Mouse (Mus musculus): ENCODE measurements around the gene Grm8. TPM values are rescaled to one million over a fixed set of nuclear protein-coding genes. Genes with fewer than 3 reads are reported as not detected.

The Grm8 gene
- total RNA-seq, 2 experiments from 2014 or later, result not detected

DNA sequence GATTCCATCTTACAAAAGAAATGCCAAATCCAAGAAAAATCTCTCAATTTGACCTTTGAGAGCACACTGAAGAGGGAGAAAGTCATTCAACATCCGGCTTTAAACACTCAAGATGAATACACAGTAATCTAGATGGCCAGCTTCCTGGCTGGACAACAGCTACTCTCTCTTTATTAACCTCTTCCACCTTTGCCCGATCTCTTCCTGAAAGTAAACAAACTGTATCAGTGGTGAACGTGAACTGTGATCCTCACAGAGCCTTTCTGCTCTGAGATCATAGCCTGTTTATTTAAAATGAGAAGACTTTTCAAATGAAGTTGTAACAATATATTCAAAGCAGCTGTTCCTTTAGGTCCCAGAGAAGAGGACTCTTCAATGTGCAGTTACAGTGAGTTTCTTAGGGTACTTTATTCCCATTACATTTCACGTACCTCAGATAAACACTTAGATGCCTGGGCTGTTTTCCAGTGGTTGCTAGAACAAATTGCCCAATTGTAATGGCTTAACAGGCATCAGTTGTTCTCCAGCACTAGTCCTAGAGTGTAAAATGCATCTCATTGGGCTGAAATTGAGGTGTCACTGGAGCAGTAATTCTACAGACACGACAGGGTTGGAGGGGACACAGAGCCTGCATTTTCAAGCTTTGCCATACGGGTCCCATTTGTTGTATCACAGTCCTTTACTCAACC, 473.1 kb downstream of the Grm8 start:
- no peak for ATAC-seq (replicated peaks; ENCODE audit: poor library complexity, severe bottlenecking)

DNA sequence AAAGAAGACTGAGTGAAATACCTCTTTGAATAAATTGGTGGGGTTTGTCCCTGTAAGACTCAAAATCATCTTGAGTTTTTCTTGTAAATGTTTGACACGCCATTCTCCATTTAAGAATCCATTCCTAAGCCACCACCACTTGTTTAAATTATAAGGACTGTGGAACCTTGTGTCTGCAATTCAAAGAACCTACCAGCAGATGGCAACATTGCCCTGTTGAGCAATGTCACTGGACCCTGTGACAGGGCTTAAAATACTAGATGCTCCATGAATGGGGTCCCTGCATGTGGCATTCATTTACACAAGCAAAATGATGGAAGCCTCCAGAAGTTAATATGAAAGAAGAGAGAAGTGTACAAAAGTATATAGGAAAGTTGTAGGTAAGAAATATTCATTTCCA, 477.5 kb downstream of the Grm8 start:
- peak; percentile 83 for ATAC-seq (replicated peaks; ENCODE audit: poor library complexity, severe bottlenecking)

DNA sequence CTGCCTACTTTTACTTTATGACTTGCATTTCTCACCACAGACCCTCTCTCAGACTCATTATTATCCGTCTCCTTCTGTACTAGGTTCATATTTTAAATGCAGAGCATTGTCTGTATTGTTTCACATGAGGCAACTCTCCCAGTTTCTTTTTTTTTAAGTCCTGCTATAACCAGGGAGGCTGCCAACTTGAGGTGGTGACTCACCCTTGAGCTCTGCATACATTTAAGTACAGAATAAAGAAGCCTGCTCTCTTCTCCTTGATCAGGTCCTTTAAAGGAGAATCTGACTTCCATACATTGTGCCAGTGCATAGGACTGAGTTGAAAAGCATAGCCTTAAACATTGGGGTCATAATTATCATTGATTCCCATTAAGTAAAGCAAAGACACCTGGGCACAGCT, 488.5 kb downstream of the Grm8 start:
- no peak for ATAC-seq (replicated peaks; ENCODE audit: poor library complexity, severe bottlenecking)

DNA sequence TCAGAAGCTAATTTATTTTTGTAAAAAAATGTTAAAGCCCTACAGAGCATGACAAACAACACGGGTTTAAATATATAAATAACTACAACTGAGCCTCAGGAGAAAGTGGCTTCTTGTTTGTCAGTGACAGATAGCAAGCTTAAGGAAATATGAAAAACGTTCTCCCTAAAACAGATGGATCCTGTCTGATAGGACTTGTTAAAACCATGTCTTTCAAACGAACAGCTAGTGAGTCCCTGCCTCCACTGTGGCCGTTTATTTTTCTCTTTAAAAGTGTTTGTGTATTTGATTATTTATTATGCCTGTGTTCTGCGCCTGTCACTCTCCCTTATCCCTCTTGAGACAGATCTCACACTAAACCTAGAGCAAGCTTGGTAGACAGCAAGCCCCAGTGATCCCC, 489.9 kb downstream of the Grm8 start:
- ATAC-seq (replicated peaks; ENCODE audit: poor library complexity, severe bottlenecking), result no peak

DNA sequence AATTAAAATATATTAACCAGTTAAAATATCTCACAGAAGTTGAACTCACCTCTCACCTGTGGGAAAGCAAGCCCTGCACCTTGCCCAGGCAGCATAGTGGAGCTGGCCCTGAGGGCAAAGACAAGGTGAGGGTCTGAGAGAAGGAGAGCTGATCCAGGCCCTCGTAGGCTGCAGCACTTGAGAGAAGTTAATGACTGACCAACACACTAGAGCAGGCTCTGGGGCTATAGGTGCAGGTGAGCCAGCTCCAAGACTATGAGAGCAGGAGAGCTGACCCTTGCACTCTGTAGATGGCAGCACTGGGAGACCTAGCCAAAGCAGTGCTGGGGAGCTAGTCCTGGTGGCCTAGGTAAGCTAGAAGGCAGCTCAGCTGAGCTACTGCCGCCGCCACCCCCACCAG, 499.1 kb downstream of the Grm8 start:
- ATAC-seq (replicated peaks; ENCODE audit: poor library complexity, severe bottlenecking), result no peak

DNA sequence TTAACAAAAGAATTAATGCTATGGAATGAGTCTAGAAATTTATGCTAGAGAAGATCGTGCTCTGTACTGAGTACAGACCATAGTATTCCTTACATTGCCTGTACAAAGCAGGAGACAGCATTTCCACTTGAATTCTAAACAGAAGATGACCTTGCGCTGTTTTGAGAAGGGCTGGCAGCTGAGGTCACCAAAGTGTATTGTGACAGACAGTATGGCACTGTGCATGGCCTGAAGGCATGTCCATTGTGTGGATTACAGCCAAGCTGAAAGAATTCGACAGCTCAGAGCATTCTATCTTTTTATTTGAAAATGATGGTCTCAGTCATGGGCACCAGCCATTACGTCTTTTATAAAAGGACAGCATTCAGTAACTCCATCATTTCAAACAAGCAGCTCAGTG, 517.5 kb downstream of the Grm8 start:
- no peak for ATAC-seq (replicated peaks; ENCODE audit: poor library complexity, severe bottlenecking)

DNA sequence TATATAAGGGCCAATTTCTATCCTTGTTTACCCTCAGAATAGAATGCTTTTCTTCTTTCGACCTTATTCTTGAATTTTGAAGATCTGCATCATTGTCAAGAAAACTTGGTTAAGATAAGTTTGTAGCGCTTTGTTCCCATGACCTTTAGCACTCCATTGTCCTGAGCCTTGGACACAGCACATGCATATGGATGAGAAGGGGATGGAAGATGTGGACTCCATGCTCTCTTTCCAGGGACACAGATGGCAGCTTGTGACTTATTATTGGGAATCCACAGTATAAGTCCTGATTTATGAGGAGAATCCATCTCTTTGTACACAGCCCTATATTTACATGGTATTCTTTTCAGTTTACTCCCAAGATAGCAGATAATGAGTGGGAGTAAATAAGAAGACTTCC, 554.5 kb downstream of the Grm8 start:
- no peak for ATAC-seq (replicated peaks; ENCODE audit: poor library complexity, severe bottlenecking)

DNA sequence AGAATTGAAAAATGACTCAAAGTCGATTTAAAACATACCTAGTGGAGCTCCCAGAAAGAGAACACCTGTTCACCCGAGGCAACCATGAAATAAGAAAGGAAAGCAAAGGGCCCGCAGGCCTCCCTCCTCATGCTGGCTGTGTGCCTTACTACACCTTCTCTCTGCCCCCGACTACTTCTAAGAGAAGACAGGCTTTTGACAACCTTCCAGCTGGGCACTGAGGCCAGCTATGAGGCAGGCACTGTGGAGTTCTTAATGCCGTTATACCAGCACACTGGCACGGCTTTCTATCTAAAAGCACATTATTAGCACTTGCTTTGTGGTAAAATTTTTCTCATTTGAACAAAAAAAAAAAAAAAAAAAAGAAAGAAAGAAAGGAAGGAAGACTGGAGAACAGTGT, 589.5 kb downstream of the Grm8 start:
- no peak for ATAC-seq (replicated peaks; ENCODE audit: poor library complexity, severe bottlenecking)

DNA sequence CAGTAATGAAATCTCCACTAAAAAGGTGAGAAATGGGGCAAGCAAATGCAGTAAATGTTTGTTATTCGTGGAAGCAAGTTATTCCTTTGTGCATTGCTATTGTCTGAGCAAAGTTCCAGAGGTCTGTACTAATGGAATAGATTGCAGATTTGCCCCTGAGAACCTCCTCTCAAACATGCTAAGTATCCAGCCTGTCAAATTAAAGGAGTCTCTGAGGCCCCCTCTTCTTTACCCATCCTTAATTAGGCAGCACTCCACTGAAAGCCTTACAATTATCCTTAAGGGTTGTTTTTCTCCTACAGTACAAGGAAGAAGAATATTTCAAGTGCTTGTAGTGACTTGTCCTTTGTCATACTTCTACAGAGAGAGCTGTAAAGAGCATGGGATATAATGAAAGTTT, 617.4 kb downstream of the Grm8 start:
- no peak for ATAC-seq (replicated peaks; ENCODE audit: poor library complexity, severe bottlenecking)

DNA sequence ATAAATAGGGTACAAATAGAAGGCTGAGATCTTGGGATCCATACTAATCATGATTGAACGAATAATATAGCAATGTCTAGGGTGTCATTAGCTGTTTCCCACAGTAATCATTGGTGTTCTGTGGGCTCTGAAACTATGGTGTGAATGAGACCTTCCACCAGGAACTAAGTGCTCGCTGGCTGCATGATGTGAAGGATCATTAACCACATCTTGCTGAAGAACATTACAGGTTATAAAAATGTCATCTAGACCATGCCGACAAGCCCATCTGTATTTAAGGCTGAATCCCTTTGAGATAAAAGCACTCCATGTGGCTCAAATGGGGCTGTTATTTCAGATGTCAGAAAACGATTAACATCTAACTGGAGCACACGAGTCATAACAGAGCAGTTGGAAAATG, 674.0 kb downstream of the Grm8 start:
- no peak for ATAC-seq (replicated peaks; ENCODE audit: poor library complexity, severe bottlenecking)

DNA sequence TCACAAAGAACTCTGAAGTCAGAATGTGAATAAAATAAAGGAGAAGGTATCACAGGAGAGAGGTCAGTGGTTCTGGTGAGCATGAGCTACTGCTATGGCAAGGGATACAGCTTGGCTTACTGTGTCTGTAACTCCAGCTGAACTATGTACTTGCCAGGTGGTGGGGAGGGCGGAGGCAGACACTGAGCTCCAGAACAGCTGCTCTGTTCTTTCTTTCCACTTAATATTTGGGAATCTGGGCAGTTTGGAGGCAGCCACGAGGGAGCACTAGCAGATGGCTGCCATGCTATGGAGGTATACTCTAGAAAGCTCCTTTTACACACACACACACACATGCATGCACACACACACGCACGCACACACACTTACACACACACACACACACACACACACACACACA, 726.5 kb downstream of the Grm8 start:
- ATAC-seq (replicated peaks; ENCODE audit: poor library complexity, severe bottlenecking), result no peak

DNA sequence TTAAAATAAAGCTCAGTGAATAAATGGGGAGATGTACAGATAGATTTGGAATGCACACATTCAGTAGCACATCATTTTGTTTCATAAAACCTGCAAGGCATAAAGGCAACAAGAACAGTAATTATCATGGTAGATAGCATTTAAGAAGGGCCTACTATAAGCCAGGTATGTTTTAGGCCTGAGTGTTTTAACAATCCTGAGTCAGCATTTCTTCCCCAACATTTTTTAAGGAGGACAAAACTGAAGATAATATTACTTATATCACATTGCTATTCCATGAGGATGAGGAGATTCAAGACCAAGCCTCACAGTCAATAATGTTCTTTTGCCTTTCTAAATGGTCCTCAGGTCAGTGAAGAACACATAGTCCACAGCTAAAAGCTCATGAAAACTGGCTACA, 762.6 kb downstream of the Grm8 start:
- no peak for ATAC-seq (replicated peaks; ENCODE audit: poor library complexity, severe bottlenecking)

DNA sequence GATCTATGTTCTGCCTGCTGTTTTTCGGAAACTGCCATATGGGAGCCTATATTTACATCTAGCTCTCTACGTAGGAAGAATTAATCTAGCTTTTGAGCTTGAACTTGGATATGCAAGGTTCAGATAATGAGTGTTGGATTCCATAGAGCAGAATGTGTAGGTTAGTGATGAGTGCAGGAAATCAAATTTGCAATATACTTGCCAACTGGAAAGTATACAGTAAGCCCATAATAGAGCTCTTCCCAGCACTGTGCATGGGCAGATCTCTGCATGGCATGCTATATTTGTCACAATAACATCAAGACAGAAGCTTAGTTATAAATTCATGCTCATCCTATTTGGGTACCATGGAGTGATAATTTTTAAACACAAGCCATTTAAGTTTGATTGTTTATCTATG, 763.9 kb downstream of the Grm8 start:
- no peak for ATAC-seq (replicated peaks; ENCODE audit: poor library complexity, severe bottlenecking)

DNA sequence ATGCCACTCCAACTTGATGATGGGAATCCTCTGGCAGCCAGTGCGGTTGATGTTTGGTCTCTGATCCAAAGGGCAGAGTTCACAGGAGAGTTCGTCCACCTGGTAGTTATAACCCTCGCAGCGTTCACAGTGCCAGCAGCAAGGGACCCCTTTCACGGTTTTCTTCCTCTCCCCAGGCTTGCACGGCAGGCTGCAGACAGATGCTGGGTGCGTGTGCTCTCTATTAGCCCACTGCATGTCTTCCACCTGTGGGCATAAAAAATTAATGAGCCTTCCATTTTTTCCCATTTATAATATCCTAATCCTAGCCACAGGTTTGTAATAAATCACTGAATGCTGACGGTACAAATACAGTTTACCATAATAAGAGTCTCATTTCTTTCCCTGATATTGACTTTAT, 771.2 kb downstream of the Grm8 start:
- ATAC-seq (replicated peaks; ENCODE audit: poor library complexity, severe bottlenecking), result no peak

DNA sequence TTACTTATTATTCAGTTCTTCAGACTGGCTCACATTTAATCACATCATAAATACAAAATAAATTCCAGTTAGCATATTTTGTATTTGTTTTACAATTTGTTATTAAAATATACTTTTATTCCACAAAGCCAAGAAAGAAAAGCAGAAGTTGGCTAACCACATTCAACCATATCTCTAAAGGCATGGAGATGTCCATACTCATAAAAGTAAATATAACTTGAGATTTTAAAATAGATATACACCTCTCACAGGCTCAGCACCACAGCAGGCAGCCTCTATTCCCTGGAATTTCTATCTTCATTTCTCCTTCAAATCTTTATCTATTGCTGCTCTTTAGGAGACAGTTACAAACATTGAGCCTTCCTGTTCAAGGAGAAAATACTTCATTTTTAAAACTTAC, 774.5 kb downstream of the Grm8 start:
- ATAC-seq (replicated peaks; ENCODE audit: poor library complexity, severe bottlenecking), result no peak

DNA sequence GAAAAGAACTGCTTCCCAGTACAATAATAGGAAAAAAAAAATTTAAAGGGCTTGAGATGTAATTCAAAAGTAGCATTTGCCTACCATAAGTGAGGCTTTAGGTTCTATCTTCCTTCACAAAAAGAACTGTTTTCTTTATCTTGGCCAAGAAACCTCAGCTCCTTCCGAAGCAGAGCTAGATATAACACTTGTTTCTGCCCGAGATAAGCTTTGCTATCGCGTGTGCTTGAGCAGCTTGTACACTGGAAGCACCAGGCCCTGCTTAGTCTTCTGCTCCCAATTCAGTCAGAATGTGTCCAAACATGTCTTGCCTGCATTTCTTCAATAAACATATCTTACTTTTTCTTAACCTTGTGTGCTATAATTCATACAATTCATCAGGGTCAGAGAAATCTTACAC, 783.8 kb downstream of the Grm8 start:
- no peak for ATAC-seq (replicated peaks; ENCODE audit: poor library complexity, severe bottlenecking)

DNA sequence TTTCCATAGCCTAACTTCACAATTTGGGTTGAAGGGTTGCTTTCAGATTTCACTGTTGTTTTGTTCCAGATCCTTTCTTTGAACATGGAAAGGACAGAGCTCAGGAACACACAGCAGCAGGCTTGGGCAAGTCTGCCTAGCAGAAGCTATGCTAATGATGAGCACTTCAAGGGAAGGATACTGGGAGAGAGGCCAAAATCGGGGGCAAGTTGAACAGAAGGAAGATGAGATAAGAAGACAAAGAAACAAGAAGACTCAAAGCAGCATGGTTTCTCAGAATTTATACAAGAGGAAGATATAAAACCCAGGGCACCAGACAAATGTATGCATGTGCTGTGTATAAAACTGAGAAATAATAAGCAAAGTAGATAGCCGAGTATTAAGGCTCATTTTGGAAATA, 786.7 kb downstream of the Grm8 start:
- no peak for ATAC-seq (replicated peaks; ENCODE audit: poor library complexity, severe bottlenecking)

DNA sequence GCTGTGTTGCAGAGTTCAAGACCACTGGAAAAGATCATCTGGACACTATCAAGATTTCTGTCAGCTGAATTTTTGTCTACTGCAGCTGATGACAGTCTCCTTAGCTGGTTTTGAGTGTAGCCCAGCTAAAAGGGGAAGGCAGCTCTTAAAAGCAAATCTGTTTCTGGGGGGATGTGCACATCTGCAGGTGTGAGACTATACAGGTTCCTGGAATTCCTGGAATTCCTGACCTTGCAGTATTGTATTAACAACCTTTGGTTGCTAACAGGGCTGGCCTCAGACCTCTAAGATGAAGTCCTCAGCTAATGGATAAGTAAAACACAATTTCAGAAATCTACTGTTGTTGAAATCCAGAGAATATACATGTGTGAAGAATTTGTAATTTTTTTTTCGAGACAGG, 788.7 kb downstream of the Grm8 start:
- no peak for ATAC-seq (replicated peaks; ENCODE audit: poor library complexity, severe bottlenecking)

DNA sequence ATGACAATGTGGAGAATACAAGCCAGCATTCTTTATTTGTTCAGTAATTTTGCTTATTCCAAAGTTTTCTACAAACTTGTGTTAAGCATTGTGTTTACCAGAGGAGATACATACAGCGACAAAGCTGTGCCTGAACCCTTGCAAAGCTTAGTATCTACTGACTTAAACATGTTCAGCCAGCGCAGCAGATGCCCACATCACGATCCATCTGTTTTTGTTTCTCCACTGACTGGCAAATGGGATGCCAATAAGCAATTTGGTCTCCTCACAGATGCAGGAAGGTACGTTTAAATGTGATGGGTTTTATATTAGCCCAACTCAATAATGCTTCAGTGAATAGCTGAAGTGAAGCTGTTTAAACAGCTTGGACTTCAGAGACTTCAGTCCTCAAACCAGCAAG, 794.8 kb downstream of the Grm8 start:
- no peak for ATAC-seq (replicated peaks; ENCODE audit: poor library complexity, severe bottlenecking)

DNA sequence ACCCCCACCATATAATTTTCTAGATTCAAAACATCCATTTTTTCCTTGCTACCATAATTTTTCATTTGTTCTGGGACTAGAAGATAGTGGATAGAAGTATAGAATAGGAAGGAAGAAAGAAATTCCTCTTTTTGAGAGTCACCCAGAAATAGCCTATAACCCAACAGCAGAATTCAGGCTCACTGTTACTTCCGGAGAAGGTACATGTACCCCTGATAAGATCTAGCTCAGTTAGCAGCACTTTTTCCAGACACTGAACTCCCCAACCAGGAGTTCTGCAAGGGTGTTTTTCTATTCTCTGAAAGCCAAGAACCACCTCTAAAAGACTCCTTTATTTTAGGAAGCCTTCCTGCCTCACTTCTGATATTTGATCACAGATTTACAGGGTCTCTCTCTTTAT, 816.4 kb downstream of the Grm8 start:
- ATAC-seq (replicated peaks; ENCODE audit: poor library complexity, severe bottlenecking), result no peak

DNA sequence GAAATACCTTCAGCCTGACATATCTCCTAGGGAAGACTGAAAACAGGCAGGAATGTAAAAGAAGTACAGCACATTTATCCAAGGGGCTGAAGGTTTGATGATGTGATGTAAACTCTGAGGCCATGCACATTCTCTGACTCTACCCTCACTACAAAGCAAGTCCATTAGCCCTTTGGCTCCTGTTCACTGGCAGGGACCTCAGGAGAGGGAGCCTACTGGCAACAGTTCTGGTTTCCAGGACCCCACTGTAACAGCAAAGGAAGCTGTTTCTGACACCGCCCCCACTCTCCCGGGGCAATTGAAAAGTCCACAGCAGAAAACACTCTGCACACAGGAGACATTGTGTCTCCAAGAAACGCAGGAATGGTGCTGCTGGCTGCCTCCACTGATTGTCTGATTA, 817.6 kb downstream of the Grm8 start:
- no peak for ATAC-seq (replicated peaks; ENCODE audit: poor library complexity, severe bottlenecking)

DNA sequence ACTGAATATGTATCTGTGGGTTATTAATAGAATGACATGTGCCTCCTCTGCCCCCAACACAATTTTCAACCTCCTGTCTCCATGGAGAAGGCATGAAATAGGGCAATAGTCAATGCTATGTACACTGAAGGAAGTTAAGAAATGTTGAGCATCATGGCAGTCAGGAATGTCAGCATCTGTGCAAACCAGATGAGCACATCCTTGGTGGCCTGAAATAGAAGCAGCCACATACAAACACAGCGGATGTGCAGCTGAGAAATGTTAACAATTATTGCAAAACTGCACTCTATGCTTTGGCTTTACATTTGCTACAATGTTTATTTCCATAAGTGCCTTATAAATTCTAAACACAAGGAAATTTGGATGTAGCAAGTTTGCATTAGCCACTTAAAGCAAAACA, 819.0 kb downstream of the Grm8 start:
- no peak for ATAC-seq (replicated peaks; ENCODE audit: poor library complexity, severe bottlenecking)

All from granulocyte monocyte progenitor cell, adult 5-6 weeks (primary cell).